Mouse (Mus musculus) olfactory bulb, adult 2 months (tissue): ENCODE results near the gene Pth.

Source experiments
- CTCF ChIP-seq: fragments of 200-500 bp; IDR thresholded peaks from 2 replicates; pipeline ENCODE4 v1.5.1; 2012; ENCODE audit warnings: low read depth, mild to moderate bottlenecking, low read length, moderate library complexity; ENCODE audit not compliant: insufficient read depth
- POLR2A ChIP-seq: fragments of 200-500 bp; IDR thresholded peaks from 2 replicates; pipeline ENCODE4 v1.6.1; 2012; ENCODE audit warnings: mild to moderate bottlenecking, low read depth, low read length, moderate library complexity; ENCODE audit not compliant: insufficient read depth

DNA sequence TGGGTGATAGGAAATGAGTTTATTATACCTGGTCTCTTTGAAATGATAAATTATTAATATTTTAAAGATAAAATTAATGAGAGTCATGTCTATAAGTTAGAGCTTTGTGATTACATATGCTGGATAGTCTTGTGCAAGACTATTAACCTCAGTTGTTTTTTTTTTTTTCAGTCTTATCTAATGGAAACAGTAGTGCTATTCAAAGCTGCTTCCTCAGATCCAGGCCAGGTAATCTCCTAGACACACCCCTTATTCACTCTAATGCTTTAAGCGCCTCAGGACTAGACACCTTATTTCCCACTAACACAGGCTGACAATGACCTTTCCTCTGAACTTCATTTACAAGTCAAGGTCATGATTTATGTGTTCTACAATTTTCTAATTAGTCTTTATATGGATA, 39.3 kb downstream of the Pth start:
- TF ChIP-seq CTCF: no peak
- no peak for TF ChIP-seq POLR2A
